Mouse (Mus musculus) G1E (cell line): ENCODE results near the gene Cox5b.

Source experiments
- CTCF ChIP-seq: IDR thresholded peaks from 2 replicates; pipeline ENCODE4 v1.5.1; 2012; ENCODE audit warnings: low read depth, low read length, inconsistent platforms, mixed read lengths
- GATA1 ChIP-seq: IDR thresholded peaks from 2 replicates; pipeline ENCODE4 v1.6.1; 2012; ENCODE audit warnings: borderline replicate concordance, low read length, inconsistent platforms, mixed read lengths

DNA sequence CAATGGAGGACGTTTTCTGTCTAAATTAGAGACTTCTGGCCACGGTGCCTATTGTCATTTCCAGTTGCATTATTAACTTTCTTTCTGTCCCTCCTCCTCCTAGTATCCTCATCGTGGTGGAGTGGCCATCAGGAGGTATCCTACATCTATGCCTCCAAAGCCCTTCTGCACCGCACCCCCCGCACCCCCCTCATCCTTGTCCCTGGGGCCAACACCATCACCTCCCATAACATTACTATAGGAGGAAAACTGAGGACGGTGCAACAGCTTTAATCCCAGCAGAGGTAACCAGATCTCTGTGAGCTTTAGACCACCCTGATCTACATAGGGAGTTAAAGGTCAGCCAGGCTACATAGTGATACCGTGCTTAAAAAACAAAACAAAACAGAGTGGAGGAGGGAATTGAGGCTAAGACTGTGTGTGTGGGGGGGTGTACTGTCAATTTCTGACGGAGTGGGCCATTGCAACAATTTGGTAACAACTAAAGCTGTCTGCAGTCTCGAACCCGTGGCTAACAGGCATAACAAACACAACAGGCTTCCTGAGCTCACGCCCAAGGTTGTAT, 496 bp upstream of the Cox5b start:
- no peak for TF ChIP-seq CTCF
- no peak for TF ChIP-seq GATA1
